Mouse (Mus musculus): ENCODE measurements around the gene Ubl7.

- TF ChIP-seq CTCF (IDR thresholded peaks at IDR 0.05; ENCODE audit: insufficient read depth, low read length) (no peak), POLR2A (IDR thresholded peaks at IDR 0.05; ENCODE audit: borderline replicate concordance, extremely low read depth, low read depth, low read length) (no peak)
These were observed 42.0 kb upstream of the Ubl7 start for GRCm38 (mm10) chr9:57868767-57869166.

Measured in lung, adult 2 months (tissue).